Mouse (Mus musculus): ENCODE measurements around the gene C1qa. TPM values are rescaled to one million over a fixed set of nuclear protein-coding genes. Genes with fewer than 3 reads are reported as not detected.
A peak's percentile ranks its signal among the peaks of the same experiment; 100 is the strongest.

C1qa gene
- total and polyA plus RNA-seq, 3 experiments, result 0.12 TPM; not detected in 2

- Histone ChIP-seq H3K4me3 (ENCODE audit: control insufficient read depth in 1 of 2, insufficient read depth in 1 of 2, low read depth in 2 of 2, low read length in 2 of 2) (no peak within 1 kb of the TSS), H3K9ac (ENCODE audit: control insufficient read depth, low read depth, low read length, poor library complexity, severe bottlenecking) (no peak within 1 kb of the TSS), H3K79me2 (ENCODE audit: control insufficient read depth, insufficient read depth, low read length, poor library complexity) (no peaks in the 10 kb centered on the region), H3K9me3 (replicated peaks; ENCODE audit: insufficient read depth, low read length) (no peaks in the 10 kb centered on the region), H3K27ac (ENCODE audit: control insufficient read depth, low read depth, low read length) (no peak within 1 kb of the TSS), H3K36me3 (ENCODE audit: control insufficient read depth in 1 of 2, insufficient read depth in 2 of 2, low read length in 2 of 2) (no peaks in the 10 kb centered on the region), H3K27me3 (ENCODE audit: control insufficient read depth in 1 of 2, insufficient read depth in 2 of 2, low read length in 2 of 2) (no peaks in the 10 kb centered on the region; a peak in 1 of 4 replicates), H3K4me1 (ENCODE audit: control insufficient read depth in 1 of 2, insufficient read depth in 2 of 2, low read length in 2 of 2) (peaks cover 0 to 3% of the 10 kb centered on the region in 2 experiments; a peak in 1 of 4 replicates)
- TF ChIP-seq CHD2 (IDR thresholded peaks at IDR 0.05; ENCODE audit: low read length) (no peak), NRF1 (IDR thresholded peaks at IDR 0.05; ENCODE audit: insufficient read depth, low read depth, low read length, poor library complexity, severe bottlenecking) (no peak), RCOR1 (IDR thresholded peaks at IDR 0.05; ENCODE audit: low read depth, low read length) (no peak), USF2 (IDR thresholded peaks at IDR 0.05; ENCODE audit: borderline replicate concordance in 1 of 2, insufficient read depth in 1 of 2, low read depth in 1 of 2, low read length in 2 of 2) (no peak), CHD1 (IDR thresholded peaks at IDR 0.05; ENCODE audit: low read depth, low read length) (no peak), SMC3 (IDR thresholded peaks at IDR 0.05; ENCODE audit: low read depth, low read length) (no peak), GATA1 (IDR thresholded peaks at IDR 0.05; ENCODE audit: low read depth, low read length) (no peak)
- DNase-seq (ENCODE audit: low read depth, low spot score), result no peak
Observed at GRCm38 (mm10) chr4:136886101-136886500, 12.5 kb downstream of the C1qa start, which contains the start of gene C1qb. Gene C1qb (minus strand): TSS chr4:136886187.

GRCm38 (mm10) chr4:136878601-136879000 lies 20.0 kb downstream of the C1qa start:
- Histone ChIP-seq H3K9me3 (replicated peaks; ENCODE audit: insufficient read depth, low read length) (no peaks in the 10 kb centered on the region), H3K27ac (ENCODE audit: control insufficient read depth, low read depth, low read length) (no peak overlapping the region), H3K9ac (ENCODE audit: control insufficient read depth, low read depth, low read length, poor library complexity, severe bottlenecking) (no peak overlapping the region), H3K27me3 (ENCODE audit: control insufficient read depth in 1 of 2, insufficient read depth in 2 of 2, low read length in 2 of 2) (no peaks in the 10 kb centered on the region; a peak in 1 of 4 replicates), H3K4me1 (ENCODE audit: control insufficient read depth in 1 of 2, insufficient read depth in 2 of 2, low read length in 2 of 2) (no peaks in the 10 kb centered on the region), H3K79me2 (ENCODE audit: control insufficient read depth, insufficient read depth, low read length, poor library complexity) (no peaks in the 10 kb centered on the region), H3K36me3 (ENCODE audit: control insufficient read depth in 1 of 2, insufficient read depth in 2 of 2, low read length in 2 of 2) (no peaks in the 10 kb centered on the region), H3K4me3 (ENCODE audit: control insufficient read depth in 1 of 2, insufficient read depth in 1 of 2, low read depth in 2 of 2, low read length in 2 of 2) (no peak overlapping the region)
- peak; percentile 22 for DNase-seq (ENCODE audit: low read depth, low spot score)
- TF ChIP-seq CTCF (IDR thresholded peaks at IDR 0.05 in 2 of 3, conservative IDR thresholded peaks at IDR 0.05 in 1 of 3; ENCODE audit: control insufficient read depth in 1 of 3, insufficient read depth in 1 of 3, low read depth in 2 of 3, low read length in 3 of 3, poor library complexity in 1 of 3, severe bottlenecking in 1 of 3) (peak; percentile 11 to 33 (median 27); a peak in 4 of 6 replicates), RAD21 (IDR thresholded peaks at IDR 0.05; ENCODE audit: low read depth, low read length) (peak; percentile 11), SMC3 (IDR thresholded peaks at IDR 0.05; ENCODE audit: low read depth, low read length) (peak; percentile 36), E2F4 (IDR thresholded peaks at IDR 0.05; ENCODE audit: borderline replicate concordance, low read depth, low read length) (no peak)

- Histone ChIP-seq H3K36me3 (ENCODE audit: control insufficient read depth in 1 of 2, insufficient read depth in 2 of 2, low read length in 2 of 2) (no peaks in the 10 kb centered on the region), H3K79me2 (ENCODE audit: control insufficient read depth, insufficient read depth, low read length, poor library complexity) (no peaks in the 10 kb centered on the region), H3K27ac (ENCODE audit: control insufficient read depth, low read depth, low read length) (no peak overlapping the region), H3K9me3 (replicated peaks; ENCODE audit: insufficient read depth, low read length) (no peaks in the 10 kb centered on the region), H3K4me3 (ENCODE audit: control insufficient read depth in 1 of 2, insufficient read depth in 1 of 2, low read depth in 2 of 2, low read length in 2 of 2) (no peak overlapping the region), H3K9ac (ENCODE audit: control insufficient read depth, low read depth, low read length, poor library complexity, severe bottlenecking) (no peak overlapping the region), H3K27me3 (ENCODE audit: control insufficient read depth in 1 of 2, insufficient read depth in 2 of 2, low read length in 2 of 2) (no peaks in the 10 kb centered on the region; a peak in 2 of 4 replicates), H3K4me1 (ENCODE audit: control insufficient read depth in 1 of 2, insufficient read depth in 2 of 2, low read length in 2 of 2) (no peaks in the 10 kb centered on the region)
- TF ChIP-seq RAD21 (IDR thresholded peaks at IDR 0.05; ENCODE audit: low read depth, low read length) (no peak), MAX (IDR thresholded peaks at IDR 0.05; ENCODE audit: low read length) (no peak), ETS1 (IDR thresholded peaks at IDR 0.05; ENCODE audit: low read depth, low read length) (no peak), NELFE (IDR thresholded peaks at IDR 0.05; ENCODE audit: low read depth, low read length) (no peak), ELF1 (IDR thresholded peaks at IDR 0.05; ENCODE audit: low read depth, low read length) (no peak), MEF2A (IDR thresholded peaks at IDR 0.05; ENCODE audit: extremely low read depth, insufficient replicate concordance, low read depth, low read length, poor library complexity, severe bottlenecking) (no peak), ZC3H11A (IDR thresholded peaks at IDR 0.05; ENCODE audit: low read depth, low read length) (no peak)
- no peak for DNase-seq (ENCODE audit: low read depth, low spot score)
Observed at GRCm38 (mm10) chr4:136878171-136878570, 20.4 kb downstream of the C1qa start.

Data from MEL (cell line).